Mouse (Mus musculus): Measurements from ENCODE around the gene Smarcb1. TPM values are rescaled to one million over a fixed set of nuclear protein-coding genes. Genes with fewer than 3 reads are reported as not detected.
A peak's percentile ranks its signal among the peaks of the same experiment; 100 is the strongest.
"Not testable (repeated sequence)": the region's sequence is repeated elsewhere in the genome, so short reads cannot be mapped to it uniquely, and the experiment has no call there.

Gene Smarcb1
- polyA plus RNA-seq, 1 experiment from 2014 or later = 93.7 TPM

DNA sequence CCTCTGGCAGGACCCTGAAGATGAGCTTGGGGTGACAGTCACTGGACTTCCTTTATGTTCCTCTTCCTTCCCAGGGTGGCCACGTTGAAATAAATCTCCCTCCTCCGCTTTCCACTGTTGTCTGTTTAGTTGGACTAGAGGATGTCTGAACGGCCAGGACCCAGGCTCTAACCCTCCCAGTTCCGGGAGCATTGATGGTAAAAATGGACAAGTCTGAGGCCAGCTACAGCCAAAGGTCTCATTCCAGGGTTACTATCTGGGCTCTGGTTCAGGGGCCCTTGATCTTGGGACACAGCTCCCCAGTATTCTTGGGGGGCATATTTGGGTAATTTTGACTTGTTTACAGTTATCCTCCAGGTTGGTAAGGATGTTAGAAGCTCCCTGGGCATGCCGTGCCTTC is 59.8 kb downstream of the Smarcb1 start:
- Histone ChIP-seq H3K36me3 (no peaks in the 10 kb centered on the region), H3K9me3 (replicated peaks) (no peaks in the 10 kb centered on the region), H3K9ac (no peak overlapping the region), H3K4me2 (no peak overlapping the region), H3K4me1 (replicated peaks) (peaks cover 32% of the 10 kb centered on the region), H3K27me3 (no peaks in the 10 kb centered on the region), H3K27ac (0 out of 2 replicates have a peak overlapping the region, but pooled peaks have one; percentile 95), H3K4me3 (no peak overlapping the region)
- ATAC-seq (replicated peaks; ENCODE audit: insufficient number of reproducible peaks, insufficient read depth, low FRiP score, low read depth) = no peak
- 76% methylated on average over 5 of the region's 5 CpGs for WGBS

DNA sequence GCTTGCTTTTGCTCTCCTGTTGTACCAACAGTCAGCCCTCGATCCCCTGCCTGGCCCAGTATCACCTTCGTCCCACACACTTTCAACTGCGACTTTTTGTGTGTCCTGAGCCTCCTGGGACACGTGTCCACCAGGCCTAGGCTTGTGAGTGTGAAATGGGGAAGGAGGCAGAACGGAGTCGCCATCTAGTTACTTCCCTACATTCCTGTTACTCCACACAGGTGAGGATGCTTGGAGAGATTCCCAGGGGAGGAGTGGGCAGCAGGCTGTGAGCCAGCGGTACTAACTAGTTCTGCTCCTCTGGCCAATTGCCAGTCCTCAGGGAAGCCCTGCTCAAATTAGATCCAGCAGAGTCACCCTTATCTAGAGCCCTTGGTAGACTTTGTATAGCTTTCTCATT is 60.7 kb downstream of the Smarcb1 start:
- H3K4me2 ChIP-seq = peak overlapping the region; percentile 78
- peaks cover 32% of the 10 kb centered on the region for H3K4me1 ChIP-seq (replicated peaks)
- no peak for ATAC-seq (replicated peaks; ENCODE audit: insufficient number of reproducible peaks, insufficient read depth, low FRiP score, low read depth)
- H3K27ac ChIP-seq = peak overlapping the region; percentile 95
- no peaks in the 10 kb centered on the region for H3K9me3 ChIP-seq (replicated peaks)
- WGBS = 15% methylated on average over 7 of the region's 7 CpGs
- no peaks in the 10 kb centered on the region for H3K36me3 ChIP-seq
- no peak overlapping the region for H3K4me3 ChIP-seq
- peak overlapping the region; percentile 82; the same call in 1 of the 2 replicates for H3K9ac ChIP-seq
- H3K27me3 ChIP-seq = no peaks in the 10 kb centered on the region

- not testable (repeated sequence) for H3K36me3 ChIP-seq; H3K9me3 ChIP-seq (replicated peaks); H3K27me3 ChIP-seq
- peak within 1 kb of the TSS; percentile 76 for H3K4me3 ChIP-seq
- H3K9ac ChIP-seq = peak within 1 kb of the TSS; percentile 82
- H3K4me2 ChIP-seq = peak within 1 kb of the TSS; percentile 78
- under 1% methylated on average over 43 of the region's 46 CpGs for WGBS
- peaks cover 32% of the 10 kb centered on the region for H3K4me1 ChIP-seq (replicated peaks)
- peak within 1 kb of the TSS; percentile 95 for H3K27ac ChIP-seq
- peak; percentile 97 for ATAC-seq (replicated peaks; ENCODE audit: insufficient number of reproducible peaks, insufficient read depth, low FRiP score, low read depth)
These were observed 61.5 kb downstream of the Smarcb1 start, which contains the start of gene Mif for GRCm38 (mm10) chr10:75859786-75860470. Gene Mif (minus strand): TSS chr10:75860240.

- 2% methylated on average over 27 of the region's 27 CpGs for WGBS
These were observed 62.2 kb downstream of the Smarcb1 start for GRCm38 (mm10) chr10:75859107-75859746.

DNA sequence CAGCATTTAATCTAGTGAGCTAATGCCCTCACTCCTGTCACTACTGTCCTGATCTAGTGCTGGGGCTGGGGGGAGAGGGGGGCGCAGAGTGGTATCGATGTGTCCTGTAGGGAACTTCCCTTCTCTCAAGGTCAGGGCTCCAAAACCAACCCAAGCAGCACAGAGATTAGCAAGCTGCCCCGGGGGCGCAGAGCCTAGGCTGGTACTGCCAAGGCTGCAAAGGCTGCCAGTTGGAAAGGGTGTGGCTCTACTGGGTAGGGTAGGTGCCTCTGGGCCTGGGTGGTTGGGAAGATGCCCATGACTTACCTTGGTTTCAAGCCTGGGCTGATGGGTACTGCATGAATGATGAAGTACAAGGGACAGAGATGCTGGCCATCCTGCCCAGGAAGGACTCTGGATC is 63.8 kb downstream of the Smarcb1 start:
- WGBS = 95% methylated on average over 4 of the region's 4 CpGs
- Histone ChIP-seq H3K27ac (no peak overlapping the region), H3K4me2 (no peak overlapping the region), H3K27me3 (no peaks in the 10 kb centered on the region), H3K36me3 (no peaks in the 10 kb centered on the region), H3K4me3 (no peak overlapping the region), H3K9ac (no peak overlapping the region), H3K9me3 (replicated peaks) (no peaks in the 10 kb centered on the region), H3K4me1 (replicated peaks) (peaks cover 32% of the 10 kb centered on the region)
- no peak for ATAC-seq (replicated peaks; ENCODE audit: insufficient number of reproducible peaks, insufficient read depth, low FRiP score, low read depth)

More at GRCm38 (mm10) chr10:75859107-75859746, 62.2 kb downstream of the Smarcb1 start:
- H3K9me3 ChIP-seq (replicated peaks) = no peaks in the 10 kb centered on the region
- peak; percentile 69 for ATAC-seq (replicated peaks; ENCODE audit: insufficient number of reproducible peaks, insufficient read depth, low FRiP score, low read depth)
- peak overlapping the region; percentile 78 for H3K4me2 ChIP-seq
- peak overlapping the region; percentile 82 for H3K9ac ChIP-seq
- H3K27ac ChIP-seq = peak overlapping the region; percentile 95
- peak overlapping the region; percentile 76 for H3K4me3 ChIP-seq
- H3K4me1 ChIP-seq (replicated peaks) = peaks cover 32% of the 10 kb centered on the region
- no peaks in the 10 kb centered on the region for H3K36me3 ChIP-seq
- no peaks in the 10 kb centered on the region for H3K27me3 ChIP-seq

- Histone ChIP-seq H3K36me3 (no peaks in the 10 kb centered on the region), H3K9me3 (replicated peaks) (no peaks in the 10 kb centered on the region), H3K27ac (no peak overlapping the region), H3K27me3 (no peaks in the 10 kb centered on the region), H3K4me2 (no peak overlapping the region), H3K4me3 (no peak overlapping the region), H3K4me1 (replicated peaks) (peaks cover 32% of the 10 kb centered on the region), H3K9ac (no peak overlapping the region)
- WGBS = 75% methylated on average over 3 of the region's 3 CpGs
- ATAC-seq (replicated peaks; ENCODE audit: insufficient number of reproducible peaks, insufficient read depth, low FRiP score, low read depth) = no peak
These were observed 64.4 kb downstream of the Smarcb1 start for GRCm38 (mm10) chr10:75856976-75857375.

DNA sequence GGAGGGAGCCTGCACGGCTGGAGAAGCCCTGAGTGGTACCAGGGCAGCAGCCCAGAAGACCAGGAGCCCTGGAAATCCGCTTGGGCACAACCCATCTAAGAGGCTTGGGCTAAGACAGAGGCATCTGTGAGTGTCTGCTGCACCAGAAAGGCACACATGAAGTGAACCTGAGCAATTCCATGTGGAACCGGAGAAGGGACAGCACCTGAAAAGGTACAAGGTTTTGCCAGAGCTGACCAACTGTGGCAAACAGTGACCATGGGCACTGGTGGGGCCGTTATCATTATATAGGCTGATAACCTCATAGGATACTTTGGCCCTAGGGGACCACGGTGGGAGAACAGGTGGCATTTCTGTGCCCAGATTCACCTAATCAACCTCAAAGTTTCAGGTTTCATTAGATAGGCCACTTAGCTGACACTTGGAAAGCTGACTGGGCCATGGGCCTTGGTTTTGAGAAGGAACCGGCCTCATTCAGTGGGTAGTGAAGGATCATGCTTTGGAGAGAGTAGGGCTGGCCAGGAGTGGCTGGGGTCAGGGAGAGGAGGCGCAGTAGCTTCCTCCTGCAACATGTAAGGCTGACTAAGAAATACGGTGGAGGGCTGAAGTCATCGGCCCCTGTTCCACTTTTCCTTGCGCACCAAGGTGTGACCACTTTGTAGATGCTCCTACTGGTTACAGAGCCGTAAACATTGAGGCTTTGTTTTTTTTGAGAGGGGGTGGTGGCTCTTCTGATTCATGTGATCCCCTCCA is 65.1 kb downstream of the Smarcb1 start:
- 74% methylated on average over 11 of the region's 11 CpGs for WGBS
- no peak overlapping the region for H3K4me3 ChIP-seq
- H3K4me1 ChIP-seq (replicated peaks) = peaks cover 27% of the 10 kb centered on the region
- H3K4me2 ChIP-seq = no peak overlapping the region
- no peaks in the 10 kb centered on the region for H3K27me3 ChIP-seq
- no peaks in the 10 kb centered on the region for H3K9me3 ChIP-seq (replicated peaks)
- no peak overlapping the region for H3K9ac ChIP-seq
- no peak for ATAC-seq (replicated peaks; ENCODE audit: insufficient number of reproducible peaks, insufficient read depth, low FRiP score, low read depth)
- no peak overlapping the region for H3K27ac ChIP-seq
- no peaks in the 10 kb centered on the region for H3K36me3 ChIP-seq

DNA sequence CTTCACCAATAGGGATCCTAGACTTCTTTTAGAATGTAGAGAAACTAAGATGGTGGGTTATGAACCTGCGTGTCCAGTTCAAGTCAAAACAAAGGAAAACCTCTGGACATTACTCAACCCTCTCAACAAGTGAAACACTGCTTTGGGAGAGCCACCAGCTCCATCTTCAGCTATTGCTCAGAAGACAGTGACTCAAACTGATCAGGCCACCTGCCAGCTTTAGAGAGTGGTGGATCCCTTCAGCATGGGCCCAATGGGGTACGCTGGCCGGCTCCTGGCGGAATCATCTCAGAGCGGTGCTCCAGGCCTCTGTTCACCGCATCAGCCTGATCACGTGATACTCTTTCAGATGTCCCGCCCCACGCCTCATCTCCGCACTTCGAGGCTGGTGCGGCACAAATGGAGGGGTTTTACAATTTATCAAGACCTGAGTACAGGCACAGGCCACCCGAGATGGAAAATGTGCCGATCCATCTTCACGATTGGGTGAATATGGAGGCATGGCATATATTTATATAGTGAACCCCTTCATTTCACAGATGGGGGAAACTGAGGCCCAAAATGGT is 65.9 kb downstream of the Smarcb1 start:
- Histone ChIP-seq H3K9ac (no peak overlapping the region), H3K4me2 (no peak overlapping the region), H3K4me3 (no peak overlapping the region), H3K27me3 (no peaks in the 10 kb centered on the region), H3K9me3 (replicated peaks) (no peaks in the 10 kb centered on the region), H3K4me1 (replicated peaks) (peaks cover 19% of the 10 kb centered on the region), H3K27ac (no peak overlapping the region), H3K36me3 (no peaks in the 10 kb centered on the region)
- ATAC-seq (replicated peaks; ENCODE audit: insufficient number of reproducible peaks, insufficient read depth, low FRiP score, low read depth) = no peak
- 88% methylated on average over 15 of the region's 15 CpGs for WGBS

DNA sequence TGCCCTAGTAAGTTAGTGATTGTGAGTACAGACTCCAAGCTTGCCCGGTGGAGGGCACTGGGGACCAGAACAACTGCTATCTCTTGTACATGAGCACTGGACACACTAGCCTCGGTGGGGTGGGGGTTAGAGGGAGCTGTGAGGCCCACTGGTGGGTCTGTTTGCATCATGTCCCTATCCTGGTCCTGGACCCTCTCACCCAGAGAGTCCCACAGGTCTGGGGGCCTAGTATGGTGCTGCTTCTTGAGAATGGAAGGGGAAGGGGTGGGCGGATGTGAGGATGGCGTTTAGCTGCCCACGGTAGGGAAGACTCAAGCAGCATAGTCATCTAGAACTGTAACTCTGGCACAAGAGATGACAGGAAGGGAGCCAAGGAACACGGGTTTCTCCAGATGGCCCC is 66.6 kb downstream of the Smarcb1 start:
- H3K4me3 ChIP-seq = no peak overlapping the region
- H3K9me3 ChIP-seq (replicated peaks) = no peaks in the 10 kb centered on the region
- H3K4me1 ChIP-seq (replicated peaks) = peaks cover 15% of the 10 kb centered on the region
- H3K9ac ChIP-seq = no peak overlapping the region
- H3K4me2 ChIP-seq = no peak overlapping the region
- ATAC-seq (replicated peaks; ENCODE audit: insufficient number of reproducible peaks, insufficient read depth, low FRiP score, low read depth) = no peak
- no peak overlapping the region for H3K27ac ChIP-seq
- no peaks in the 10 kb centered on the region for H3K27me3 ChIP-seq
- H3K36me3 ChIP-seq = no peaks in the 10 kb centered on the region
- WGBS = 70% methylated on average over 6 of the region's 6 CpGs

GRCm38 (mm10) chr10:75854096-75854495 is 67.3 kb downstream of the Smarcb1 start:
- Histone ChIP-seq H3K36me3 (no peaks in the 10 kb centered on the region), H3K4me1 (replicated peaks) (peaks cover 13% of the 10 kb centered on the region), H3K4me2 (no peak overlapping the region), H3K27me3 (no peaks in the 10 kb centered on the region), H3K9me3 (replicated peaks) (no peaks in the 10 kb centered on the region), H3K27ac (no peak overlapping the region), H3K4me3 (no peak overlapping the region), H3K9ac (no peak overlapping the region)
- no peak for ATAC-seq (replicated peaks; ENCODE audit: insufficient number of reproducible peaks, insufficient read depth, low FRiP score, low read depth)
- WGBS = 41% methylated on average over 5 of the region's 5 CpGs

DNA sequence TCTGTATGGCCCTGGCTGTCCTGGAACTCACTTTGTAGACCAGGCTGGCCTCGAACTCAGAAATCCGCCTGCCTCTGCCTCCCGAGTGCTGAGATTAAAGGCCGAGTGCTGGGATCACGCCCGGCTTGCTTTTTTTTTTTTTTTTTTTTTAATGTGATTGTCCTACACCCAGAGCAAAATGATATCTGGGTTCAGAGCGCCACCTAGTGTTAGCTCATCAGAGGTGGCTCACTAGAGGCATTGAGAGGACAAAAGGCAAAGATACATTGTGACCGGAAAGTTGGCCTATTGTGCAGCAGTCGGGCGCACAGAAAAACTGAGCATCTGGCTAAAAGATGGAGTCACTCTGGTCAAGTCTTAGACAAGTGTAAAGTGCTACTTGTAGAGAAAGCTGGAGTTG is 68.0 kb downstream of the Smarcb1 start:
- no peaks in the 10 kb centered on the region for H3K27me3 ChIP-seq
- H3K9me3 ChIP-seq (replicated peaks) = no peaks in the 10 kb centered on the region
- no peak overlapping the region for H3K4me2 ChIP-seq
- ATAC-seq (replicated peaks; ENCODE audit: insufficient number of reproducible peaks, insufficient read depth, low FRiP score, low read depth) = no peak
- H3K4me3 ChIP-seq = no peak overlapping the region
- H3K27ac ChIP-seq = no peak overlapping the region
- no peak overlapping the region for H3K9ac ChIP-seq
- 28% methylated on average over 10 of the region's 10 CpGs for WGBS
- peaks cover 7% of the 10 kb centered on the region for H3K4me1 ChIP-seq (replicated peaks)
- no peaks in the 10 kb centered on the region for H3K36me3 ChIP-seq

Data from heart, embryonic 15.5 days (tissue).